Mouse (Mus musculus) lung, adult 2 months (tissue): ENCODE results near the gene Micu2.

ENCODE experiments used
- CTCF ChIP-seq: fragments of 200-500 bp; IDR thresholded peaks from 2 replicates; pipeline ENCODE4 v1.5.1; 2011; ENCODE audit warnings: mild to moderate bottlenecking, low read length, control low read depth; ENCODE audit not compliant: insufficient read depth
- POLR2A ChIP-seq: fragments of 200-500 bp; IDR thresholded peaks from 2 replicates; pipeline ENCODE4 v1.6.1; 2011; ENCODE audit warnings: low read depth, mild to moderate bottlenecking, control low read depth, low read length, borderline replicate concordance; ENCODE audit errors: extremely low read depth

GRCm38 (mm10) chr14:57919148-57919875 lies 79.8 kb downstream of the Micu2 start:
- TF ChIP-seq CTCF: no peak
- TF ChIP-seq POLR2A: no peak
